20 mouse cellular contexts compared by ENCODE assay signal in the genomic region with DNA sequence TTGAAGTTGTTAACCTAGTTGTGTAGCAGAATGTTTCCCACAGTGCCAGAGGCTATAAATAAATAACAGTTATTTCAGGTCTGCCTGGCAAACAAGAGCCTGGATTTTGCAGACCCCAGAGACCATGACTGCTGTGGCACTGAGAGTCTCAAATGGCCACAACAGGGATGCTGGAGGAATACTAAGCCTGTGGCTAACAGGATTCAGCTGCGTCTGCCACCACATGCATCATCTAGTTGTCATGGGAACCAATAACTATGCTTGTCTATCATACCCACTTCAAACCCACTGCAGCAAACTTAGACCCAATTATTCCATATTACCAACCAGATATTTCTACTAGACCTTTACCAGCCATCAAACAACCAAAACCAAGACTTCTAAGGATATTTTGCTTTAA.
DNase-seq lines count a peak whose midpoint lies in the region; ATAC-seq lines count a peak whose summit lies in the region.
"Had no signal": no experiment of that assay in that cellular context is flagged by ENCODE, and none has a peak within 500 bp of the region (broad histone marks: within the 10 kb centered on the region; RNA-seq: fewer than 3 reads in every experiment).

No protein-coding gene starts in this region.

- no peaks in the 10 kb centered on the region for H3K36me3 ChIP-seq in embryonic facial prominence, embryonic 11.5 days (replicated peaks; ENCODE audit: control insufficient read depth, insufficient read depth, low read depth, low read length)
- H3K36me3 ChIP-seq: heart, embryonic 15.5 days had no signal

- WGBS in embryonic facial prominence, embryonic 11.5 days: 21% methylated on average over 1 of the region's 1 CpGs

- no peak for DNase-seq in frontal cortex, postnatal 25 days (ENCODE audit: low spot score in 2 of 2)
- DNase-seq in embryonic facial prominence, embryonic 11.5 days (ENCODE audit: low spot score): peak; percentile 42
- DNase-seq in mesoderm, embryonic 11.5 days (ENCODE audit: low read depth, low spot score): peak; percentile 6
- DNase-seq in retina, embryonic 14.5 days (ENCODE audit: low spot score): peak; percentile 58
- no peak for DNase-seq in adrenal gland, adult 18-20 months (ENCODE audit: low spot score in 2 of 2)
- no peak for DNase-seq in heart, adult 9 months (ENCODE audit: low spot score in 2 of 2)
- DNase-seq in thymus, postnatal 10 days (ENCODE audit: low spot score in 2 of 2): no peak
- DNase-seq: B cell, adult 2 months; cerebellum, adult 18-20 months; gastrocnemius, postnatal 36 days; kidney, adult 8-10 months; kidney, postnatal 36 days; liver; lung, adult 18-20 months; lung, postnatal 4 days; spleen, adult 18-20 months; thymus, postnatal 4 days had no signal

- no peaks in the 10 kb centered on the region for H3K4me1 ChIP-seq in embryonic facial prominence, embryonic 11.5 days (ENCODE audit: control insufficient read depth, insufficient read depth, low read length)
- H3K4me1 ChIP-seq: heart, embryonic 15.5 days had no signal

- no peak overlapping the region for H3K27ac ChIP-seq in embryonic facial prominence, embryonic 11.5 days (replicated peaks; ENCODE audit: low read depth, low read length)
- H3K27ac ChIP-seq: heart, embryonic 15.5 days had no signal

- no peak overlapping the region for H3K4me2 ChIP-seq in embryonic facial prominence, embryonic 11.5 days (ENCODE audit: low read depth, low read length)
- H3K4me2 ChIP-seq: heart, embryonic 15.5 days had no signal

- ATAC-seq in frontal cortex, adult (ENCODE audit: low TSS enrichment): 0 out of 2 replicates have a peak, but pooled peaks have one; percentile 44
- no peak for ATAC-seq in embryonic facial prominence, embryonic 11.5 days (replicated peaks; ENCODE audit: insufficient number of reproducible peaks, low FRiP score, low TSS enrichment, low read depth)
- ATAC-seq: Patski had no signal

- H3K27me3 ChIP-seq in embryonic facial prominence, embryonic 11.5 days (ENCODE audit: control insufficient read depth, insufficient read depth, low read length): no peaks in the 10 kb centered on the region
- H3K27me3 ChIP-seq: heart, embryonic 15.5 days had no signal

- no peaks in the 10 kb centered on the region for H3K9me3 ChIP-seq in embryonic facial prominence, embryonic 11.5 days (replicated peaks; ENCODE audit: control insufficient read depth, low read length)
- H3K9me3 ChIP-seq: heart, embryonic 15.5 days had no signal

- H3K9ac ChIP-seq in embryonic facial prominence, embryonic 11.5 days (replicated peaks; ENCODE audit: low read length): no peak overlapping the region
- H3K9ac ChIP-seq: heart, embryonic 15.5 days had no signal

- no peak overlapping the region for H3K4me3 ChIP-seq in embryonic facial prominence, embryonic 11.5 days (ENCODE audit: low read depth, low read length)
- H3K4me3 ChIP-seq: heart, embryonic 15.5 days had no signal

Comparison
In these comparisons a context has a peak if more than half of its experiments do, and no peak if none do; other contexts are left out.
1. DNase-seq: peak in embryonic facial prominence, embryonic 11.5 days (single experiment), mesoderm, embryonic 11.5 days (single experiment) and retina, embryonic 14.5 days (single experiment); none in frontal cortex, postnatal 25 days (0 of 2), adrenal gland, adult 18-20 months (0 of 2), heart, adult 9 months (0 of 2) and thymus, postnatal 10 days (0 of 2).